Mouse (Mus musculus) WW6 (cell line): ENCODE data around the gene Akr1a1.

Experiments used
- DNase-seq: peaks from one replicate; pipeline ENCODE4 v3.0.0-alpha.2; 2013; ENCODE audit warnings: low read depth, low spot score

The Akr1a1 gene

GRCm38 (mm10) chr4:116659474-116659873, 8.0 kb upstream of the Akr1a1 start:
- DNase-seq, result no peak

GRCm38 (mm10) chr4:116657971-116658370, 6.5 kb upstream of the Akr1a1 start:
- no peak for DNase-seq

DNA sequence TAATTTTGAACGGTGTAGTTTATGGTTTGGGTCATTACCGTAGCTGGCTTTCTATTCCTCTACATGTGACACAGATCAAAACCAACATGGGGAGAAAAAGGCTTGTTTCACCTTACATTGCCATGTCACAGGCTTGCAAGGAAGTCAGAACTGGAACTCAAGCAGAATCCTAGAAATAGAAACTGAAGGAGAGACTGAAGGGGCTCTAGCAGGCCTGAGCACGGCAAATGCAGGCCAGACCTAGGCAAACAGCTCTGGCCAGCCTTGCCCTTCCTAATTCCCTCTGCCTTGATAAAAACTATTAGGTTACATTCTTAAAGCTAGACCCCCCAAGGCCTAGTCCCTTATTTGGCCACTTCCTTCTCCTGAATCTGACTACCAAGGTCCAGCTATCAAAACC, 4.2 kb upstream of the Akr1a1 start:
- no peak for DNase-seq

DNA sequence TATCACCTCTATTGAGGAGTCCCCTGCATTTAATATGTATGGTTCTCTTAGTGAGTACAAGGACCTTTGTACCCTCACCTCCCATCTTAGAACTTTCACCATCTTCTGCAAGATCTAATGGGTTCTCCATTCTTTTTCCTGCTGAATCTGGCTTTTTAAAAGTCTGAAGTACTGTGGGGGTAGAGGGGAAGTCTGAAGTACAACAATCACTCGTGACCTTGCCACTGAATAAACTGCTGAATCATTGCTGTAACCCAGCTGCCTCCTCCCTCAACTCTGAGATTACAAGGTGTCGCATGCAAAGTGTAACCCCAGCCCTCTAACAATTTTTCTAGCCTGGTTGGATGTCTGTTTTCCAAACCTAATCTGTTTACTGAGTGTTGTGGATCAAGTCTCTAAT, 3.6 kb upstream of the Akr1a1 start:
- no peak for DNase-seq

- DNase-seq, result no peak
These were observed 1.7 kb upstream of the Akr1a1 start for GRCm38 (mm10) chr4:116653228-116653627.

DNA sequence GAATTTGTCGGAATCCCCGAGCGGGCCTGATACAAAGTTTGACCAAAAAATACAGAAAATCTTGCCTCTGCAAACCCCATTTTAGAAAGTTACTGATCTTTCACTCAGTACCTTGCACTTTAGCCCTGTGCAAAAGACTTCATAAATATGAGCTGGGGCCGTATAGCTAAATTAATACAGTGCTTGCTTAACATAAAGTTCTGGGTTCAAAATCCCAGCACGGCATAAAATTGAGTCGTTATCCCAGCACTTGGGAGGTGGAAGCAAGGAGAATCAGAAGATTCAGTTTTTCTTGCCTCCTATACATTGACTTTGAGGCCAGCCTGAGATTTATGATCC, 286 bp upstream of the Akr1a1 start:
- no peak for DNase-seq

DNA sequence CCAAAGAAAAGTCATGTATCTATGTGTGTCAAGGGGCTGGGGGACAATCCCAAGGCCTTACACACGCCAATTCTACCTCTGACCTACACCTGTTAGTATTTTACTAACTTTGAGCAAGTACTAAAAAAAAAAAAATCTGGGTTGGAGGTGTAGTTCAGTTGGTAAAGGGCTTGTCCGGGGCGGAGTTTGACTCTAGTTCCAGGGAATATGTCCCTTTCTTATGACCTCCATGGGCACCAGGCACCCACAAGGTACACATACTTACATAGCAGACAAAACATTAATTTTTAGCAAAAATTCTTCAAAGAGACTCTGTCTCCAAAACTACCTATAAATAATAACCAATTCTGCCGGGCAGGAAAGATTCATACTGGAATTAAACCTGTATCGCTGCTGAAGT, 1.1 kb downstream of the Akr1a1 start:
- no peak for DNase-seq

DNA sequence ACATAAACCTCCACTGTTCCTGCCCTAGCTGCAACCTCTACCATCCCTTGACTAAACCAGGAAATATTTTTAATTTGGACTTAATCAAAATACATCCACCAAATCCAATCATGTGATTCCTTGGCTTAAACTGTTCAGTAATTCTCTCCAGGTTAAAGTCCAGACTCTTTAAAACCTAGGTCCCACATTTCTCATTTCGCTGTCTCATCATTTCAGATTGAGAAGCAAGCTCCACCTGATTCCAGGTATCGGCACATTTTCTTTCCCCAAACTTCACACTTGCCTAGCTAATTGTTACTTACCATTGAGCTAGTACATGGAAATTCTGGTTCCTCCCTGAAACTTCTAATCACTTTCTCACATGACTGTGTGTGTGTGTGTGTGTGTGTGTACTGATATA, 2.1 kb downstream of the Akr1a1 start:
- DNase-seq, result no peak

GRCm38 (mm10) chr4:116645624-116646023, 5.9 kb downstream of the Akr1a1 start:
- no peak for DNase-seq

DNA sequence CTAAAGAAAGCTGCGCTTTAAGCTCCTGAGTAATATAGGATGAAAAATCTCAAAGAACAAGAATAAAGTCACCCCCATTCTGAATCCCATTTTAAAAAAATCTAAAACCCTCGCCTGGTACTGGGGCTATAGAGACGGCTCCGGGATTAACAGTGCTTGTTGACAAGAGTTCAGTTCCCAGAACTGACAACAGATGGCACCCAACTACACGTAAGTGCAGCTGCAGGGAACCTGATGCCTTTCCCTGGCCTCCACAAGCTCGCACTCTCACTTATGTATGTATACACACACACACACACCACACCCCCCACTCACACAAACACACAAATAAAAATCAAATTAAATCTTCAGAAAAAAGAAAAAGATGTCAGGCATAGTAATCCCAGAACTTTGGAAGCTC, 7.2 kb downstream of the Akr1a1 start:
- no peak for DNase-seq

DNA sequence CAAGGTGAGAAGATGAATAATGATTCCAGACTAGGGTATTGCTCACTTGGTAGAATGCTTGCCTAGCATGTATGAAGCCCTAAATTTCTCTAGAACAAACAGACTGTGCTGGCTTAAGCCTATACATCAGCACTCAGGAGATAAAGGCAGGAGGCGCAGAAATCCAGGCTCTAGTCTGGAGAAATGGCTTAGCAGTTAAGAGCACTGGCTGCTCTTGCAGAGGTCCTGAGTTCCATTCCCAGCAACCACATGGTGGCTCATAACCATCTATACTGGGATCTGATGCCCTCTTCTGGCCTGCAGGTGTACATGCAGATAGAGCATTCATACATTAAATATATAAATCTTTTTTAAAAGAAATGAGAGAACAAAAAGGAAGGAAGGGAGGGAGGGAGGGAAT, 9.4 kb downstream of the Akr1a1 start:
- DNase-seq, result no peak

GRCm38 (mm10) chr4:116638821-116639220, 12.7 kb downstream of the Akr1a1 start:
- no peak for DNase-seq

DNA sequence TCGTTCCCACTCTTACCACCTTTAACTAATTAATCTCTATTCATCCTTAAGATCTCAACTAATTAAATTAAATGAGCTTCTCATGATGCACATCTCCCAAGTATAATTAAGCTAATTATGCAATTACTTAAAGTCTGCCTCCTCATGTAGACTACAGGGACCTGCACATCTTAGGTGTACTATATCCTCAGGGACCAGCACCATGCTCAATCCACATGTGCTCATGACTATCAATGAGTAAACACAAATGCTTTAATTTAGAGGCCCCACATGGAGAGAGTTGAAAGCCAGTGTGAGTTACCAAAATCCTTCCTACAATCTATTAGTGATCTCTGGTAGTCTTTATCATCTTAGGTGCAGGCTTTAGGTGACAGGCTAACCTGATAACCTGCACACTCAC, 16.3 kb downstream of the Akr1a1 start:
- no peak for DNase-seq

- peak; percentile 47 for DNase-seq
These were observed 23.5 kb downstream of the Akr1a1 start, which contains the start of gene Nasp for GRCm38 (mm10) chr4:116627722-116628662. Gene Nasp, minus strand, starts transcription at chr4:116627941.

GRCm38 (mm10) chr4:116627359-116627716, 24.1 kb downstream of the Akr1a1 start:
- peak; percentile 76 for DNase-seq

DNA sequence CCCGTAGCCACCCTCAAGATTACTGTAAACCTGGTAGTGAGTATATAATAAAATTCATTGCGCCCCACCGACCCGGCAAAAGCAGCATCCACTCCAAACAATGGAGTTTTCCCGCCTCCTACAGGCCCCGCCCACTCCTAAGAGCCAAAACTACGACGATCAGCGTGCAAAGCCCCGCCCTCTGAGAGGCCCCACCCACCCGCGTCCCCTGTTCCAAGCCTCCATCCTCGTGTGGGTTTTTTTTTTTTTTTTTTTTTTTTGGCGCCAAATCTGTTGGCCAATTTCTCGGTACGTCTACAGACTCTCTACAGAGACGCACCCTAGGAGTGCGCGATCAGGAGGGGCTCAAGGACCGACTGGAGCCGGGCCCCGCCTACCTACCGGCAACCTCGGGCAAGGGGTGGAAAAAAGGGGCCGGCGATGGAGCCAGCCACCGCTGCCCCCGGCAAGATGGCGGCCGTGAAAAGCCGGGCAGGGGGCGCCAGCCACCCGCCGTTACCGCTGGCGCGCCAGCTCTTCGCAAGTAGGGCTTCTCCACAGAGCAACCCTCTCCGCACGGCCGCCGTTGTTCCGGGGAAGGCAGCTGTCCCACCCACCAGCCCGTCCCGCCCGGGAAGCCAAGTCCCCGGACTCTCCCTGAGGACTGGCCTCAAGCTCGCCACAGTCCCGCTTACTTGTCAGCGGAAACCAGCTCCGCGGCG, 24.7 kb downstream of the Akr1a1 start:
- DNase-seq, result peak; percentile 67

GRCm38 (mm10) chr4:116624831-116625230, 26.6 kb downstream of the Akr1a1 start:
- no peak for DNase-seq

- no peak for DNase-seq
These were observed 36.2 kb downstream of the Akr1a1 start for GRCm38 (mm10) chr4:116615237-116615636.

GRCm38 (mm10) chr4:116612621-116613020, 38.9 kb downstream of the Akr1a1 start:
- no peak for DNase-seq

- peak; percentile 89 for DNase-seq
These were observed 54.2 kb downstream of the Akr1a1 start for GRCm38 (mm10) chr4:116596978-116597881.

DNA sequence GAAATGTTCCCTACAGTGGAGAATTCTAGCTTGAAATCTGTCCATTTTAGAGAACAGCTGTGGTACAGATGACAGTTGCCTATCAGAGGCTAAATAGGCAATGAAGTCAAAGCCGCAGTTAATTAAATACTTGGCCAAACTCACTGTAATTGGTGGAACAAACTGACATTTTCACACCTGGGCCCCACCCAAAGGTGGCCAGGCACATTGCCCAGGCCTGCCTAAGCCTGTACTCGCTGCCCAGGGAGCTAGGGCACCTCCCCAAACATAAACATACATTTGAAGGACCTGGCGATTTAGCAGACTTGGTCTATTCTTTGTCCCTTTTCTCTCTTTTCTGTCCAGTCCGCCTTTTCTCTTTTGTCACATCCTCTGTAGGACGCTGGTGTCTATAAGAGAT, 55.1 kb downstream of the Akr1a1 start, which contains the start of gene Ccdc17:
TSS of gene Ccdc17 (plus strand) at position 276 of the 400 bp plus-strand sequence.
- no peak for DNase-seq

DNA sequence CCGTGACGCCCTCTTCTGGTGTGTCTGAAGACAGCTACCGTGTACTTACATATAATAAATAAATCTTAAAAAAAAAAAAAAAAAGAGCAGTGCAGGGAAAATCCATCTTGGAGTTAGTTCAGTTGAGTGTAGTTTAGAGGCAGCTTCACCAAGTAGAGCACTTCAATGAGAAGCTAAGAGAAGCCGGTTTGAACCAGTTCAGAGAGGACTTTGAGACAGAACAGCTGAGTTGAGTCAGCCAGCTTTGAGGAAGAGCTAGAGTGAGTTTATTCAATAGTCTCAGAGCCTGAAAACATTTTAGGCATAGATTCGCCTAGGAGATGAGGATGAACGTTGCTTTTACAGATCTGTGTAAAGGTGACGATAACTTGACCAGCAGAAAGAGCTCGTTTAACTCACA, 55.7 kb downstream of the Akr1a1 start:
- no peak for DNase-seq
